Mouse (Mus musculus): Measurements from ENCODE around the gene Susd1. TPM values are rescaled to one million over a fixed set of nuclear protein-coding genes. Genes with fewer than 3 reads are reported as not detected.
A peak's percentile ranks its signal among the peaks of the same experiment; 100 is the strongest.

The Susd1 gene
- total and polyA plus RNA-seq, 3 experiments: 1.6 to 6.1 (median 4.1) TPM

DNA sequence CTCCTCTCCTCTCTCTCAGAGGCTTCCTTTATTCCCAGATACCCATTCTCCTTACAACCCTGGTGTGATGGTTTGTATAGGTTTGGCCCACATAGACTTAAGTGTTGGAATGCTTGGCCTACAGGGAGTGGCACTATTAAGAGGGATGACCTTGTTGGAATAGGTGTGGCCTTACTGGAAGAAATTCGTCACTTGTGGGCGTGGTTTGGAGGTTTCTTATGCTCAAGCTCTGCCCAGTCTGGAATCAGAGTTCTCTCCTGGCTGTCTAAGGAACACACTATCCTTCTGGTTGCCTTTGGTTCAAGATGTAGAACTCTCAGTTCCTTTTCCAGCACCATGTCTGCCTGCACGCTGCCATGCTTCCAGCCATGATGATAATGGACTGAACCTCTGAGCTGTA lies 12.5 kb upstream of the Susd1 start:
- no peaks in the 10 kb centered on the region for H3K79me2 ChIP-seq (replicated peaks; ENCODE audit: control insufficient read depth, extremely low read depth, insufficient read depth, poor library complexity, severe bottlenecking)
- no peak for DNase-seq (ENCODE audit: extremely low read depth)
- no peak overlapping the region for H3K9ac ChIP-seq (ENCODE audit: insufficient read depth, low read depth)
- H3K9me3 ChIP-seq (replicated peaks; ENCODE audit: low read length): peaks cover 5% of the 10 kb centered on the region
- peaks cover 16 to 37% of the 10 kb centered on the region in 2 experiments for H3K4me1 ChIP-seq (ENCODE audit: control insufficient read depth in 1 of 2, insufficient read depth in 2 of 2)
- H3K4me3 ChIP-seq (replicated peaks in 1 of 3; ENCODE audit: low read depth in 2 of 3, low read length in 2 of 3, poor library complexity in 1 of 3): no peak overlapping the region
- no peaks in the 10 kb centered on the region for H3K36me3 ChIP-seq (replicated peaks in 1 of 2; ENCODE audit: control insufficient read depth in 1 of 2, insufficient read depth in 1 of 2, low read length in 1 of 2)
- dilution Hi-C loops (cut with MboI; ENCODE audit: extremely low pct_ligation_motif_present, extremely low pct_unique_long_range_greater_than_20kb, low sequenced_read_pairs) (no loop called here), in situ Hi-C loops (cut with MboI; ENCODE audit: low pct_ligation_motif_present, low pct_unique_long_range_greater_than_20kb, low sequenced_read_pairs) (no loop called here)
- no peak overlapping the region for H3K4me2 ChIP-seq (ENCODE audit: insufficient read depth, low read depth, poor library complexity, severe bottlenecking)
- H3K27me3 ChIP-seq (replicated peaks): no peaks in the 10 kb centered on the region
- H3K27ac ChIP-seq (ENCODE audit: insufficient read depth, low read depth): no peak overlapping the region
- TF ChIP-seq CHD1 (IDR thresholded peaks at IDR 0.05; ENCODE audit: low read depth, low read length) (no peak), BHLHE40 (IDR thresholded peaks at IDR 0.05; ENCODE audit: low read depth, low read length) (no peak), KAT2A (IDR thresholded peaks at IDR 0.05; ENCODE audit: insufficient replicate concordance, low read length) (no peak), TCF12 (IDR thresholded peaks at IDR 0.05; ENCODE audit: low read depth, low read length) (no peak), E2F4 (IDR thresholded peaks at IDR 0.05; ENCODE audit: insufficient replicate concordance, low read depth, low read length) (no peak), MEF2A (IDR thresholded peaks at IDR 0.05; ENCODE audit: borderline replicate concordance, low read depth, low read length) (no peak)

- no peaks in the 10 kb centered on the region for H3K36me3 ChIP-seq (replicated peaks in 1 of 2; ENCODE audit: control insufficient read depth in 1 of 2, insufficient read depth in 1 of 2, low read length in 1 of 2)
- DNase-seq (ENCODE audit: extremely low read depth): peak; percentile 6
- TF ChIP-seq MAFK (IDR thresholded peaks at IDR 0.05; ENCODE audit: insufficient replicate concordance, low read length) (peak; percentile 90), NELFE (IDR thresholded peaks at IDR 0.05; ENCODE audit: low read depth, low read length) (no peak), IRF4 (IDR thresholded peaks at IDR 0.05; ENCODE audit: low read depth, low read length) (0 out of 2 replicates have a peak, but pooled peaks have one; percentile 11), EP300 (IDR thresholded peaks at IDR 0.05; ENCODE audit: low read length) (0 out of 2 replicates have a peak, but pooled peaks have one; percentile 14)
- in situ Hi-C loops (cut with MboI; ENCODE audit: low pct_ligation_motif_present, low pct_unique_long_range_greater_than_20kb, low sequenced_read_pairs) (no loop called here), dilution Hi-C loops (cut with MboI; ENCODE audit: extremely low pct_ligation_motif_present, extremely low pct_unique_long_range_greater_than_20kb, low sequenced_read_pairs) (no loop called here)
- H3K79me2 ChIP-seq (replicated peaks; ENCODE audit: control insufficient read depth, extremely low read depth, insufficient read depth, poor library complexity, severe bottlenecking): no peaks in the 10 kb centered on the region
- no peaks in the 10 kb centered on the region for H3K27me3 ChIP-seq (replicated peaks)
- no peak overlapping the region for H3K27ac ChIP-seq (ENCODE audit: insufficient read depth, low read depth)
- no peak overlapping the region for H3K4me3 ChIP-seq (replicated peaks in 1 of 3; ENCODE audit: low read depth in 2 of 3, low read length in 2 of 3, poor library complexity in 1 of 3)
- peaks cover 16 to 37% of the 10 kb centered on the region in 2 experiments for H3K4me1 ChIP-seq (ENCODE audit: control insufficient read depth in 1 of 2, insufficient read depth in 2 of 2)
- no peak overlapping the region for H3K4me2 ChIP-seq (ENCODE audit: insufficient read depth, low read depth, poor library complexity, severe bottlenecking)
- H3K9me3 ChIP-seq (replicated peaks; ENCODE audit: low read length): peaks cover 5% of the 10 kb centered on the region
- no peak overlapping the region for H3K9ac ChIP-seq (ENCODE audit: insufficient read depth, low read depth)
These were observed 11.9 kb upstream of the Susd1 start for GRCm38 (mm10) chr4:59450234-59450854.

DNA sequence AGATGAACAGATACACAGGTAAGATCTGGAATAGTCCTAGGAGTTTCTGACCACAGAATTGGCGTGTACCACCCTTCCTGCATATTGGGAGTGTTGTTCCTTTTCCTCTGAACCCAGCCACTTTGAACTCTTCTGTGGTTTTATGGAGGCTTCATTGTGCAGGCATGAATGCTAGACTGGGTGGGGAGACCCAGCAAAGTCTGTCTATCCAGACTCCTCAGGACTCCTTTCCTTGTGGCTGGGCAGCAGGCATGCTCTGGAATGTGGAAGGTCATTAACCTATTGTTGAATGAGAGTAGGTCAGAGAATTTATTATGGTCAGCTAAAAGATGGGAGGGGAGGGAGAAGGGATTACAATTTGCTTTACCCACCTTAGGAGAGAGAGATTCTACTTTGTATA lies 8.9 kb upstream of the Susd1 start:
- dilution Hi-C loops (cut with MboI; ENCODE audit: extremely low pct_ligation_motif_present, extremely low pct_unique_long_range_greater_than_20kb, low sequenced_read_pairs): no loop called here

More for the DNA sequence above, 8.9 kb upstream of the Susd1 start:
- Histone ChIP-seq H3K27ac (ENCODE audit: insufficient read depth, low read depth) (no peak overlapping the region), H3K4me3 (replicated peaks in 1 of 3; ENCODE audit: low read depth in 2 of 3, low read length in 2 of 3, poor library complexity in 1 of 3) (no peak overlapping the region), H3K36me3 (replicated peaks in 1 of 2; ENCODE audit: control insufficient read depth in 1 of 2, insufficient read depth in 1 of 2, low read length in 1 of 2) (no peaks in the 10 kb centered on the region), H3K27me3 (replicated peaks) (no peaks in the 10 kb centered on the region), H3K4me2 (ENCODE audit: insufficient read depth, low read depth, poor library complexity, severe bottlenecking) (no peak overlapping the region), H3K9me3 (replicated peaks; ENCODE audit: low read length) (peaks cover 5% of the 10 kb centered on the region), H3K79me2 (replicated peaks; ENCODE audit: control insufficient read depth, extremely low read depth, insufficient read depth, poor library complexity, severe bottlenecking) (no peaks in the 10 kb centered on the region), H3K4me1 (ENCODE audit: control insufficient read depth in 1 of 2, insufficient read depth in 2 of 2) (peaks cover 15 to 47% of the 10 kb centered on the region in 2 experiments), H3K9ac (ENCODE audit: insufficient read depth, low read depth) (no peak overlapping the region)
- in situ Hi-C loops (cut with MboI; ENCODE audit: low pct_ligation_motif_present, low pct_unique_long_range_greater_than_20kb, low sequenced_read_pairs): no loop called here
- no peak for DNase-seq (ENCODE audit: extremely low read depth)
- TF ChIP-seq SIN3A (IDR thresholded peaks at IDR 0.05; ENCODE audit: low read length) (no peak), PAX5 (IDR thresholded peaks at IDR 0.05; ENCODE audit: low read length) (no peak), MEF2A (IDR thresholded peaks at IDR 0.05; ENCODE audit: borderline replicate concordance, low read depth, low read length) (no peak), MAFK (IDR thresholded peaks at IDR 0.05; ENCODE audit: insufficient replicate concordance, low read length) (no peak), ZC3H11A (IDR thresholded peaks at IDR 0.05; ENCODE audit: low read depth, low read length) (no peak), RCOR1 (conservative IDR thresholded peaks at IDR 0.05; ENCODE audit: low read depth, low read length) (no peak), MYC (IDR thresholded peaks at IDR 0.05; ENCODE audit: low read depth, low read length) (no peak), JUN (IDR thresholded peaks at IDR 0.05; ENCODE audit: insufficient read depth, low read depth, low read length) (no peak), MAX (IDR thresholded peaks at IDR 0.05; ENCODE audit: low read length) (no peak), CTCF (conservative IDR thresholded peaks at IDR 0.05 in 1 of 2, IDR thresholded peaks at IDR 0.05 in 1 of 2; ENCODE audit: low read depth in 2 of 2, low read length in 2 of 2) (no peak)
